Mouse (Mus musculus): ENCODE measurements around the gene Msto1. TPM values are rescaled to one million over a fixed set of nuclear protein-coding genes. Genes with fewer than 3 reads are reported as not detected.
A peak's percentile ranks its signal among the peaks of the same experiment; 100 is the strongest.

The Msto1 gene
- polyA plus RNA-seq, 1 experiment from 2014 or later: 44.3 TPM

- Histone ChIP-seq H3K27ac (replicated peaks; ENCODE audit: low read depth, low read length) (no peak overlapping the region), H3K4me2 (ENCODE audit: low read depth, low read length) (no peak overlapping the region), H3K4me1 (ENCODE audit: control insufficient read depth, insufficient read depth, low read length) (no peaks in the 10 kb centered on the region), H3K36me3 (ENCODE audit: control insufficient read depth, insufficient read depth, low read length) (peaks cover 51% of the 10 kb centered on the region), H3K4me3 (ENCODE audit: low read depth, low read length) (no peak overlapping the region), H3K9me3 (ENCODE audit: control insufficient read depth, low read length) (no peaks in the 10 kb centered on the region), H3K9ac (ENCODE audit: low read depth, low read length) (no peak overlapping the region), H3K27me3 (replicated peaks; ENCODE audit: control insufficient read depth, insufficient read depth, low read length) (no peaks in the 10 kb centered on the region)
- DNase-seq (ENCODE audit: low spot score) (no peak), ATAC-seq (ENCODE audit: low read depth) (no peak)
- 91% methylated on average over 10 of the region's 10 CpGs for whole genome bisulfite sequencing
Measured at GRCm38 (mm10) chr3:88942316-88942880, 28.6 kb upstream of the Msto1 start.

DNA sequence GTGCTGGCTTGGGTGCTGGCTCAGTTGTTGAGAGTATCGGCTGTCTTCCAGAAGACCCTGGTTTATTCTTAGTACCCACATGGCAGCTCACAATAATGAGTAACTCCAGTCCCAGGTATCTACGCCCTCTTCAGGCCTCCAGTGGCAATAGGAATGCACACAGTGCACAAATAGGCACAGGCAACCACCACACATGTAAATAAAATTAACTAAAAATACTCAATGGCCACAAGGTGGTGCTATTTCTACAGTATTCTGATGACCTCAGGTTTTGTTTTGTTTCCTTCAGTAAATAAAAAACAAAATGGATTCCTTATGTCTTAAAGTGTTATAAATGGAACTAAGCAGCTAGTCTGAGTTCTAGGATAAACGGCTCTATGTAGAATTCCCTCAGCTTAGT, 25.9 kb upstream of the Msto1 start:
- Histone ChIP-seq H3K9ac (ENCODE audit: low read depth, low read length) (no peak overlapping the region), H3K27me3 (replicated peaks; ENCODE audit: control insufficient read depth, insufficient read depth, low read length) (no peaks in the 10 kb centered on the region), H3K4me3 (ENCODE audit: low read depth, low read length) (no peak overlapping the region), H3K36me3 (ENCODE audit: control insufficient read depth, insufficient read depth, low read length) (peaks cover 73% of the 10 kb centered on the region), H3K4me1 (ENCODE audit: control insufficient read depth, insufficient read depth, low read length) (no peaks in the 10 kb centered on the region), H3K9me3 (ENCODE audit: control insufficient read depth, low read length) (no peaks in the 10 kb centered on the region), H3K4me2 (ENCODE audit: low read depth, low read length) (no peak overlapping the region), H3K27ac (replicated peaks; ENCODE audit: low read depth, low read length) (no peak overlapping the region)
- DNase-seq (ENCODE audit: low spot score) (peak; percentile 86), ATAC-seq (ENCODE audit: low read depth) (0 out of 2 replicates have a peak, but pooled peaks have one; percentile 30)
- 68% methylated on average over 3 of the region's 3 CpGs for WGBS

DNA sequence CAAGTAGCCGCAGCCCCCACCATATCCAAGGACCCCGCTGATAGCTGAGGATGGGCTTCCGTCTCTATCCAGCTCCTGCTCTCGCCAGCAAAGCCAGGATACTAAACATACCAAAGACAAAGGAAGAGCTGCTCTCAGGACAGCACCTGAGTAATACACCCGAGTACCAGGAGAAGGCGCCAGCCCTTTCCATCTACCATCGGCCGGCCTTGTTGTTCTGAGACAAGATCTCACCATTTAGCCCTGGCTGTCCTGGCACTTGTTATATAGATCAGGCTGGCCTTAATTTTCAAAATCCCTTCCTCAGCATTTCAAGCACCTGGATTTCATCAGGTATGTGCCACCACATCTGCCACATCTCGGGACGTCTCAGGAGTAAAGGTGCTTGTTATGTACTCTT, 25.3 kb upstream of the Msto1 start:
- peaks cover 77% of the 10 kb centered on the region for H3K36me3 ChIP-seq (ENCODE audit: control insufficient read depth, insufficient read depth, low read length)

GRCm38 (mm10) chr3:88929501-88929900, 15.7 kb upstream of the Msto1 start:
- DNase-seq (ENCODE audit: low spot score) (no peak), ATAC-seq (ENCODE audit: low read depth) (no peak)
- 88% methylated on average over 3 of the region's 3 CpGs for WGBS
- Histone ChIP-seq H3K4me1 (ENCODE audit: control insufficient read depth, insufficient read depth, low read length) (no peaks in the 10 kb centered on the region), H3K36me3 (ENCODE audit: control insufficient read depth, insufficient read depth, low read length) (peaks cover 98% of the 10 kb centered on the region), H3K9me3 (ENCODE audit: control insufficient read depth, low read length) (no peaks in the 10 kb centered on the region), H3K4me2 (ENCODE audit: low read depth, low read length) (no peak overlapping the region), H3K4me3 (ENCODE audit: low read depth, low read length) (no peak overlapping the region), H3K27me3 (replicated peaks; ENCODE audit: control insufficient read depth, insufficient read depth, low read length) (no peaks in the 10 kb centered on the region), H3K27ac (replicated peaks; ENCODE audit: low read depth, low read length) (no peak overlapping the region), H3K9ac (ENCODE audit: low read depth, low read length) (no peak overlapping the region)

More for the DNA sequence above, 25.3 kb upstream of the Msto1 start:
- DNase-seq (ENCODE audit: low spot score) (no peak), ATAC-seq (ENCODE audit: low read depth) (no peak)
- 85% methylated on average over 10 of the region's 10 CpGs for WGBS
- Histone ChIP-seq H3K27ac (replicated peaks; ENCODE audit: low read depth, low read length) (no peak overlapping the region), H3K4me2 (ENCODE audit: low read depth, low read length) (no peak overlapping the region), H3K9me3 (ENCODE audit: control insufficient read depth, low read length) (no peaks in the 10 kb centered on the region), H3K4me3 (ENCODE audit: low read depth, low read length) (no peak overlapping the region), H3K9ac (ENCODE audit: low read depth, low read length) (no peak overlapping the region), H3K4me1 (ENCODE audit: control insufficient read depth, insufficient read depth, low read length) (no peaks in the 10 kb centered on the region), H3K27me3 (replicated peaks; ENCODE audit: control insufficient read depth, insufficient read depth, low read length) (no peaks in the 10 kb centered on the region)

GRCm38 (mm10) chr3:88925651-88926050, 11.9 kb upstream of the Msto1 start:
- 98% methylated on average over 2 of the region's 2 CpGs for WGBS
- Histone ChIP-seq H3K36me3 (ENCODE audit: control insufficient read depth, insufficient read depth, low read length) (peaks cover 98% of the 10 kb centered on the region), H3K27me3 (replicated peaks; ENCODE audit: control insufficient read depth, insufficient read depth, low read length) (no peaks in the 10 kb centered on the region), H3K4me2 (ENCODE audit: low read depth, low read length) (no peak overlapping the region), H3K4me3 (ENCODE audit: low read depth, low read length) (no peak overlapping the region), H3K4me1 (ENCODE audit: control insufficient read depth, insufficient read depth, low read length) (no peaks in the 10 kb centered on the region), H3K9me3 (ENCODE audit: control insufficient read depth, low read length) (no peaks in the 10 kb centered on the region), H3K27ac (replicated peaks; ENCODE audit: low read depth, low read length) (no peak overlapping the region), H3K9ac (ENCODE audit: low read depth, low read length) (no peak overlapping the region)
- ATAC-seq (ENCODE audit: low read depth) (no peak), DNase-seq (ENCODE audit: low spot score) (no peak)

- 94% methylated on average over 8 of the region's 8 CpGs for WGBS
- Histone ChIP-seq H3K9ac (ENCODE audit: low read depth, low read length) (no peak overlapping the region), H3K27me3 (replicated peaks; ENCODE audit: control insufficient read depth, insufficient read depth, low read length) (no peaks in the 10 kb centered on the region), H3K4me2 (ENCODE audit: low read depth, low read length) (no peak overlapping the region), H3K4me3 (ENCODE audit: low read depth, low read length) (no peak overlapping the region), H3K36me3 (ENCODE audit: control insufficient read depth, insufficient read depth, low read length) (peaks cover 85% of the 10 kb centered on the region), H3K4me1 (ENCODE audit: control insufficient read depth, insufficient read depth, low read length) (no peaks in the 10 kb centered on the region), H3K27ac (replicated peaks; ENCODE audit: low read depth, low read length) (no peak overlapping the region), H3K9me3 (ENCODE audit: control insufficient read depth, low read length) (no peaks in the 10 kb centered on the region)
- DNase-seq (ENCODE audit: low spot score): no peak
- no peak for ATAC-seq (ENCODE audit: low read depth)
Measured at GRCm38 (mm10) chr3:88923989-88924591, 10.3 kb upstream of the Msto1 start.

GRCm38 (mm10) chr3:88921411-88921810, 7.6 kb upstream of the Msto1 start:
- no peak overlapping the region for H3K9ac ChIP-seq (ENCODE audit: low read depth, low read length)
- H3K4me3 ChIP-seq (ENCODE audit: low read depth, low read length): no peak overlapping the region
- DNase-seq (ENCODE audit: low spot score): no peak
- no peak for ATAC-seq (ENCODE audit: low read depth)
- H3K36me3 ChIP-seq (ENCODE audit: control insufficient read depth, insufficient read depth, low read length): peaks cover 59% of the 10 kb centered on the region
- H3K4me2 ChIP-seq (ENCODE audit: low read depth, low read length): no peak overlapping the region
- no peaks in the 10 kb centered on the region for H3K4me1 ChIP-seq (ENCODE audit: control insufficient read depth, insufficient read depth, low read length)
- H3K9me3 ChIP-seq (ENCODE audit: control insufficient read depth, low read length): no peaks in the 10 kb centered on the region
- H3K27me3 ChIP-seq (replicated peaks; ENCODE audit: control insufficient read depth, insufficient read depth, low read length): no peaks in the 10 kb centered on the region
- no peak overlapping the region for H3K27ac ChIP-seq (replicated peaks; ENCODE audit: low read depth, low read length)
- 93% methylated on average over 9 of the region's 9 CpGs for WGBS

DNA sequence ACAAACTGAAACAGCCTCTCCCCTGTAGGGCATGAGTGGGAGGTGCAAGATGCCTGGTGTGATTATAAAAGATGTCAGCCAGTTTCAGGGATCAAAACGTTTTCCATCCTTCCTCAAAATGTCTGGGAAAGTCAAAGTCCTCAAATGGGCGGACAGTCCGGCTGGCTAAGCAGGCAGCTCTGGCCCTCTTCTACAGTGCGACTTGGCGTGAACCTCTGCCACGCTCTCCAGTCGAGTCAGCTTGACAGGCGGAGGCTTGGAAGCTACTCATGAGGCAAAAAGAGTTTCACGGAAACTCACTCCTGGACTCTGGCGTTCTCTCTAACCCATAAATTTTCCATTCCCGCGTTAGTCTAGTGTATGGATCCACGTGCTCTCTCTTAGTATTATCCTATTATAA, 5.2 kb upstream of the Msto1 start:
- Histone ChIP-seq H3K9ac (ENCODE audit: low read depth, low read length) (no peak overlapping the region), H3K27me3 (replicated peaks; ENCODE audit: control insufficient read depth, insufficient read depth, low read length) (no peaks in the 10 kb centered on the region), H3K4me3 (ENCODE audit: low read depth, low read length) (no peak overlapping the region), H3K4me1 (ENCODE audit: control insufficient read depth, insufficient read depth, low read length) (0 out of 2 replicates have a peak, but pooled peaks cover 5% of the 10 kb centered on the region), H3K9me3 (ENCODE audit: control insufficient read depth, low read length) (no peaks in the 10 kb centered on the region), H3K36me3 (ENCODE audit: control insufficient read depth, insufficient read depth, low read length) (peaks cover 35% of the 10 kb centered on the region), H3K4me2 (ENCODE audit: low read depth, low read length) (no peak overlapping the region), H3K27ac (replicated peaks; ENCODE audit: low read depth, low read length) (no peak overlapping the region)
- no peak for ATAC-seq (ENCODE audit: low read depth)
- WGBS: 82% methylated on average over 13 of the region's 13 CpGs
- no peak for DNase-seq (ENCODE audit: low spot score)

DNA sequence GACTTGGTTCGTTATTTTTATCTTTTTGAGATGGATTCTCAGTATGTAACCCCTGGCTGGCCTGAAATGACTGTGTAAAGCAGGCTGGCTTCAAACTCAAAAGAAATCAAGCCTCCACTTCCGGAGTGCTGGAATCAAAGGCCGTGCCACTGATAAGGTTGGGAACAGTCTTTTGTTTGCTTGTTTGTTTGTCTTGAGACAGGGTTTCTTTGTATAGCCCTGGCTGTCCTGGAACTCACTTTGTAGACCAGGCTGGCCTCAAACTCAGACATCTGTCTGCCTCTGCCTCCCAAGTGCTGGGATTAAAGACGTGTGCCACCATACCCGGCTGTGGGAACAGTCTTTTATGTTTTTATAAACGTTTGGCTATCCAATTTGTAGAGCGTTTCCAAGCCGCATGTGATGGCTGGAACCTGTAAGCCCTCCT, 598 bp upstream of the Msto1 start:
- peak overlapping the region; percentile 73 for H3K4me2 ChIP-seq (ENCODE audit: low read depth, low read length)
- WGBS: 34% methylated on average over 8 of the region's 8 CpGs
- H3K9ac ChIP-seq (ENCODE audit: low read depth, low read length): peak overlapping the region; percentile 72
- ATAC-seq (ENCODE audit: low read depth) (no peak), DNase-seq (ENCODE audit: low spot score) (no peak)
- H3K27me3 ChIP-seq (replicated peaks; ENCODE audit: control insufficient read depth, insufficient read depth, low read length): no peaks in the 10 kb centered on the region
- H3K27ac ChIP-seq (replicated peaks; ENCODE audit: low read depth, low read length): peak overlapping the region; percentile 81
- peaks cover 33% of the 10 kb centered on the region for H3K36me3 ChIP-seq (ENCODE audit: control insufficient read depth, insufficient read depth, low read length)
- no peaks in the 10 kb centered on the region for H3K9me3 ChIP-seq (ENCODE audit: control insufficient read depth, low read length)
- H3K4me1 ChIP-seq (ENCODE audit: control insufficient read depth, insufficient read depth, low read length): peaks cover 10% of the 10 kb centered on the region
- peak overlapping the region; percentile 61 for H3K4me3 ChIP-seq (ENCODE audit: low read depth, low read length)
